Mouse (Mus musculus) brain, embryonic 14.5 days (tissue): Measurements from ENCODE around the gene Adgrl2.

Experiments used
- CTCF ChIP-seq: fragments of 200-500 bp; IDR thresholded peaks from 2 replicates; pipeline ENCODE4 v1.5.1; 2012; ENCODE audit warnings: inconsistent platforms, mild to moderate bottlenecking, moderate library complexity, borderline replicate concordance; ENCODE audit not compliant: insufficient read depth, insufficient read length; ENCODE audit errors: extremely low read depth
- POLR2A ChIP-seq: fragments of 200-500 bp; IDR thresholded peaks from 2 replicates; pipeline ENCODE4 v1.6.1; 2012; ENCODE audit warnings: mild to moderate bottlenecking, inconsistent platforms, borderline replicate concordance; ENCODE audit not compliant: poor library complexity, insufficient read depth, insufficient read length, severe bottlenecking; ENCODE audit errors: extremely low read depth

DNA sequence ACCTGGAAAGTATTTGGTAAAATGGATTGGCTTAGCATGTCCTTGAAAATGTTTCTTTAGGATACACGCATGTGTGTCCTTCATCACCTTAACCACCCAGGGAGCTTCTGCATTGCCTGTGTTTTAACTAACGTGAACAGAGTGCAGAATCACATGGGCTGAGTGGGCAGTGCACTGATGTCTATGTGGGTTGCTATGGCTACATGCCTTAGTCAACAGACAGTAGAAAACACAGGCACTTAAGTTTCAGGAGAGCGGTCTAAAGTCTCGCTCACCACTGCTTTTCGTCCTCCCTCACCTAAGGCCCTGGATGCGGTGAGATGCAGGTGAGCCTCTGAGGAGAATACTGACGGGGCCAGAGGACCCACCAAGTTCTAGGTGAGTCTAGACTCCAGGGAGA is 147.8 kb downstream of the Adgrl2 start:
- TF ChIP-seq CTCF, result no peak
- no peak for TF ChIP-seq POLR2A
